Mouse (Mus musculus): ENCODE data around the gene Gng12.

Gene Gng12

DNA sequence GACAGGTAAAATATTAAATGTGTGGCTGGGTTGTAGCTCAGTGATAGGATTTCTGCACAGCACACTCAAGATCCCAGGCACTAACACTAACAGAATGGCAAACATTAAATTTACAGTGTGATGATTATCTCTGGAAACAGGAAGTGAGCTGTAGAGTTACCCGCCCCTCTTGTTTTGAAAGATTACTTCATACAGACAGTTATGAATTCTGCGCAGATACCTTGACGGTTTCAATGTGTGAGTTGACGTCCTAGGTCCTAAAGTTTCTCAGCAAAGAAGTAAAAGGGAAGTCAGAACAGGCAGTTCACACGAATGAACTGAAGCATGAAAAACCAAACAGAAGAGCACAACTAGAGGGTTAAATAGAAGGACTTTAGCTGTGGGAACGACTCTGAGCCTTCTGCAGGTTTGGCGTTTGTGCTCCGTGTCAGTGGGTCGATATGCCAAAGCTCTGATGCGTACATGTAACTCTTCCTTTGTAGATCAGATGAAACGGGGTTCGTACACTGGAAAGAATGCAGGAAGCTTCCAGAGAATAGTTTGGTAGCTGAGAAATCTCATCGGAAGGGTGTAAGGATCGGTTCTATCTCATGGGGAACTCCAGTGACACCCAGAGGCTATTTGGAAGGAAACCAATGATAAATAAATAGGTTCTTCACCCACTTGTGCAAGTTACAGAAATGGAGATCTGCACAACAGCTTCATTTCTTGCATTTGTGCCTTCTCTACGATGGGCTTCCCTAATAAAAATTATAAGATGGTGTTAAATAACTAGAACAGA is 160.1 kb downstream of the Gng12 start:
- no peak for DNase-seq (ENCODE audit: low spot score)

GRCm38 (mm10) chr6:67056889-67057564 is 160.8 kb downstream of the Gng12 start:
- no peak for DNase-seq (ENCODE audit: low spot score)

DNA sequence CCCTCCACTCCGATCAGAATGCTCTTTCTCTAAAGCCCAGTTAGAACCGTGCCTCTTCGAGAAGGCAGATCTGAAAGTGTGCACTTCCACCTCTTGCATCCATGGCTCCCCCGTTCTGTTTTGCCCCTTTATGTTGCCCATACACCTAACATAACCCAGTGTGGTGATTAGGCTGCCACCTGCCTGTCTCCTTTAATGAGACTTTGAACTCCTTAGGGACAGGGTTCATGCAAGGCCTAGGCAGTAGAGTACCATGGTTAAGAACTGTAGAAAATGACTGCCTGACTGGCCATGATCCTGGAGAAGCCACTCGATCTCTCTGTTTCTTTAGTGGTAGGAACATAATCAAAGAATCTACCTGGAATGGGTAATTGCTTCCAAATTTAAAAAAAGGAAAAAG is 161.4 kb downstream of the Gng12 start:
- DNase-seq (ENCODE audit: low spot score), result no peak

- DNase-seq (ENCODE audit: low spot score), result no peak
Observed at GRCm38 (mm10) chr6:67057991-67058696, 161.9 kb downstream of the Gng12 start.

- no peak for DNase-seq (ENCODE audit: low spot score)
Observed at GRCm38 (mm10) chr6:67060057-67060456, 163.9 kb downstream of the Gng12 start.

DNA sequence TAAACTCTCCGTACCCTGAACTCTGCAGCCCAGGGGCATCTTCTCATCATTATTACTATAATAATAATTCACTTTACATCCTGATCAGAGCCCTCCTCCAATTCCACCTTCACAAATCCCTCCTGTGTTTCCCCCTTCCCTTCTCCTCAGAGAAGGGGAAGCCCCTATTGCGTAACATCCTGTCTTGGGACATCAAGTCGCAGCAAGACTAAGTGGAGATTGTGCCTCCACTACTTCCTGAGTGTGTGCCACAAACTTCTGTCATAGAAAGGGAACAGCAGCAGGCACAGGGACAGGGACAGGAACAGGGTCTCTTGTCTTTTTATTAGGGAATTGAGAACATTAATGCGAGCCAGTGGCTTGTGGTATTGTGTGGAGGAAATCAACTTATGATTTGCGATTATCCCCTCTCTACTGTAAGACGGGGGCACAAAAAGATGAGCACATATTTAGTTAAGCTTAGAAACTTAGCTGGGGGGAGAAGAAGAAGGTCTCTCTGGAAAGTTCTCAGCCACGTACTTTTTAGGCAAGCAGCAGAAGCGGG is 173.1 kb downstream of the Gng12 start:
- peak; percentile 62 for DNase-seq (ENCODE audit: low spot score)

DNA sequence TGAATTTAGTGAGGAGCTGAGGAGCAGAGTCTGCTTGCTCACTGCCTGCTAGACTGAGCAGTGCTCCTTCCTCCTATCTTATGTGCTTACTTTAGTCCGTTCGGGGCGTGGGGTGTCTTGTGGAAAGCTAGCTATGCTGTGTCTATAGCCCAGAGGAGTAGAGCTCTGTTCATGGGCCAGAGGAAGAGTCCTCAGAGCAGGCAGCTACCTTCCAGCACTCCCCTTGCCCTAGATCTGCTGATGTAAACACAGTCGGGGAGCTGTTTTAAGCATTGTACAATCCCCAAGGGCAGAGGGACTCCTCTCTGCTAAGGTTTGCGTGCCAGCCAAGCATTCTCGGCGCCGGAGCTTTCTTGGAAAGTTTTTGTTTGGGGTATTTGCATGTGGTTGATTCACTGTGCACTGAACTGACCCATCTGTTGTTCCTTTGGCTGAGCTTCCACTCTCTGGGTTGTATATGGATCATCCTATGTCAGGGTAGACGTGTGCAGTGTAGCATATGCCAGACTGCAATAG is 173.7 kb downstream of the Gng12 start:
- no peak for DNase-seq (ENCODE audit: low spot score)

Measured in lung, postnatal 25 days (tissue).